Mouse (Mus musculus) T-helper 17 cell (primary cell): ENCODE measurements around the gene Chd4.

Experiments
- in situ Hi-C, 2 experiments: fragments of 300-600 bp; cut with MboI, MseI; formaldehyde crosslinking; loops; 1 replicate in 1 of 2; 2 replicates in 1 of 2; pipeline ENCODE4 v1.15.1; 2025; ENCODE audit warnings: high pct_unique_total_duplicates in 2 of 2

The Chd4 gene

DNA sequence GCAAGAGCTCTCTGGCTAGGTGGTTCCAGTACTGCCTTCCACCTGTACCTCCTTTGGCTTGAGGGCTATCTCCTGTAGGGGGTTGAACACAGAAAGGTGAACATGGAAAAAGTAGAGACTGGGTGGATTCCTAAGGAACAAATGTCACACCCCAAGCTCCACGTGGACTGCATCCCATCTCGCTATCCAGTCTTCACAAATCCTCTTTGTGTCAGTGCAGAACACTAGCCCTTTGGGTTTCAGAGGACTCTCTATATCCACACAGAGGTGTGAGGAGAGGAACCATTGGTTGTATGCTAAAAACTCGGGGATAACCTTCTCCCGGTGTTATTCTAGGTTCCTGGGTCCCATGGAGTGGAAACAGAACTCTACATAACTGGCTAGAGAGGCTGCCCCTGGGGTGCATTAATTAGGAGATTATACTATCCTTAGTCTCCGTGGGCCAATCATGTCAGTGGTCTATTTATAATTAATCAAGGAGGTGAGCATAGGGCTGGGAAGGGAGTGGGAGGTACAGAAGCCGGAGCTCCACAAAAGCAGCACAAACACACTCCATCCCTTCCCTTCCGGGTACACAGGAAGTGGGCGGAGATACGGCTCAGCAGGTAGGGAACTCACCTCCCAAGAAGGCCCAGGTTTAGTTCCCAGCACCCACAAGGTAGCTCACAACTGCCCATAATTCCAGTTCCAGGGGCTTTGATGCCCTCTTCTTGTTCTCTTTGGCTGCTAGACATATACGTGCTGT lies 5.3 kb upstream of the Chd4 start:
- in situ Hi-C loops = no loop called here

DNA sequence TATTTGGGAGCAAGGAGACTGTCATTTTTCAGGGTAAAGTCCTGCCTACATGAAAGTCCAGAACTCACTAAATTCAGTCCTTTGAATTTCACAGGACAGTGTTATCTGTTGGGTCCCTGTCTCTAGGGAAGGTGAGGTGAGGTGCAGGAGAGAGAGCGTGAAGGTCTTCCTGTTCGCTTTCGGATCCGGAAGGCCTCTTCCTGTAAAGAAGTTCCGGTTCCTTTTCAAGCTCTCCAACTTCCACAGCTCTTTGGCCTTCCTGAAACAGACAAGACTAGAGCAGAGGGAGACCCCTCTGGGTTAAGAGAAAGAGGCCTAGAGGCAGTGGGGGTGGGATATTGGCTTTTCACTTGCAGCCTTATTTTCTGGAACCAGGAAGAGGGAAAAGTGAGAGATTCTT lies 3.4 kb upstream of the Chd4 start:
- in situ Hi-C loops = no loop called here

DNA sequence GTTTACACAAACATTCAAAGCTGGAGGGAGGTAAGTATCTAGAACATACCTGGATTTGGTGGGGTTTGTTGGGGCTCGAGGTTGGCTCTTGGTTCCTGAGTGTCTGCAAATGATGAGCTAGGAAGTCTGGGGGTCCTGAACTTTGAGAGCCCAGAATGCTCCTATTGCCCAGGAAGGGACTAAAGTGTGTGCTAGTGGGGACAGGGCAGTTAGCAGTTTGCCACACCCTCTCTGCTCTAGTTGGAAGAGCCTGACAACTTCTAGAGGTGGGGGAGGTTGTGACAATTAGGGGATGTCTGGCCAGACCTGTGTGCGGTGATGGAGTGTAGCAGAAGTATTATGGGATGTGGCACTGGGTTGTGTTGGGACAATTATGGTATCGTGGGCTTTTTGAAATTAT lies 938 bp upstream of the Chd4 start:
- in situ Hi-C loops = loop anchor here in 1 of 2 experiments (5.0 kb wide), 1 partner anchor 37 kb away; the partner anchor contains the start of gene Nop2

DNA sequence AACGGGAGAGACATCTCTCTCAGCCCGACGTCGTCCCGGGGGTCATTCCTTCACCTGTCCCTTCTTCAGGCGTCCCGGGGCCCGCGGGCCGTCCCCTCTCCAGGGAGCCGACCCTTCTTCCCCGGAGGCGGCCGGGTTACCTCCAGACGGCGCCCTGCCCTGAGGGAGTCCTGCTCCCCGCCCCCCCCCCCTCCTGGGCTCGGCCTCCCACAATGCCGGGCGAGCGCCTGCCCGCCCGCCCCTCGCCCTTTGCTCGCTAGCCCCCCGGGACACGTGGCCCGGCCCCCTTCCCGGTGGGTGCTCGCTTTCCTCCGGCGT lies 457 bp downstream of the Chd4 start:
- in situ Hi-C loops = loop anchor here in 1 of 2 experiments (5.0 kb wide), 1 partner anchor 36 kb away; the partner anchor contains the start of gene Nop2

DNA sequence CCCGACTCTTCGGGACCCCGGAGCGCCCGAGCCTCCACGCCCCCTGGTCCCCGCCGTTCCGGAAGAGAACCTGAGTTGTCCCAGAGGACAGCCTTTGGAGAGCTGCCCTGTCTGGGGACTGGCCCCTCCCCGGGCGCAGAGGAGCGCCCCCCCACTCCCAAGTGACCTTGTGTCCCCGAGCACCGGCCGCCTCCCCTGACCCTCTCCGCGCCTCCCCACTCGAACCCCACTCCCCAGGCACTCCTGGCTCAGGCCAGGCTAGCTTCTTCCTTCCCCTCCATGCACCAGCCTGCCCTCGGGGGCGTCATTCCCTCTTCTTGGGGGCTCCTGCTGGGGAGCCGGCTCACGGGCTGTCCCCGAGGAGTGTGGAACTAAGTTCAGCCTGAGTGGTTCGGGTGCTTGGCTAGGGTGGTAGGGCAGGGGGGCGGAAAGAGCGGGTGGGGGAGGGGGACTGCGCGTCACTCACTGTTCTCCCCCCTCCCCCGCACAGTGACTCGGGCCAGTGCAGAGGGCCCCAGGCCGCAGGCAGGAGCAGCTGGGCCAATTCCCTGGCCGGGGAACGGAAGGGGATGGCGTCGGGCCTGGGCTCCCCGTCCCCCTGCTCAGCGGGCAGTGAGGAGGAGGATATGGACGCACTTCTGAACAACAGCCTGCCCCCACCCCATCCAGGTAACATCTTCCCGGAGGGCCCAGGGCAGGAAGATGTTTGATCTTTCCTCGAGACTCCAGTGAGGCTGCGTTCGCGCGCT lies 990 bp downstream of the Chd4 start:
- in situ Hi-C loops = loop anchor here in 1 of 2 experiments (5.0 kb wide), 1 partner anchor 36 kb away; the partner anchor contains the start of gene Nop2

DNA sequence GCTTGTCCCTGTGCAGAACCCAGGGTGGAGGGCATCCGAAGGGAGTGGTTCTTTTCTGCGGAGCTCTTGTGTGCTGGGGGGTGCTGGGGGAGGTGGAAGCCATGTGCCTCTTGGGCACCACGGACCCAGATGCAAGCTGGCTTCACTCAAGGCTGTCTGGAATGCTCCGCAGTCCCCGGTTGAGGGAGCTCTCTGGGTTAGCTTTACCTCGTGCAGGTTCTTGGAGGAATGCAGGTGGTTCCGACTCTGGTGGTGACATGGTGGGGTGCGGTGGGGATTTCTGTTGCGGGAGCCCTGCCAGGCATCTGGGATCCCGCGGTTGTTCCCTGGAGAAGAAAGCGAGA lies 1.5 kb downstream of the Chd4 start:
- in situ Hi-C loops = loop anchor here in 1 of 2 experiments (5.0 kb wide), 1 partner anchor 35 kb away; the partner anchor contains the start of gene Nop2

DNA sequence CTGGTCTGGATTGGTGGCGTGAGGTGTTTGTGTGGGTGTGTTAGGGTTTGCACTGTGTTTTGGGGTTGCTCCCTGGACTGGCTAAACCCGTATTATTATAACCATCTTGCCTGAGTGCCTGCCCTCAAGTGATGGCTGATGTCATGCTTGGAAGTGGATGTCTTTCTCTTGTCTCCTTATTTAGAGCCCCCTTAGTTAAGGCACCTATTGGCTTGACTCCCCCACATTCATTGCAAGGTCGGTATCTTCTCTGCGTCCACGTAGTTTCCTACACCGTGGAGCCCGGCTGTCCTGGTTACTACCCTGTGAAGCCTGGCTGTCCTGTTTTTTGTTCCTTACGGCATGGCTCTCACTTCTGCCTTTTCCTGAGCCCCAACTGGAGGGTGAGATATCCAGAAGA lies 2.2 kb downstream of the Chd4 start:
- in situ Hi-C loops = loop anchor here in 1 of 2 experiments (5.0 kb wide), 1 partner anchor 34 kb away; the partner anchor contains the start of gene Nop2

DNA sequence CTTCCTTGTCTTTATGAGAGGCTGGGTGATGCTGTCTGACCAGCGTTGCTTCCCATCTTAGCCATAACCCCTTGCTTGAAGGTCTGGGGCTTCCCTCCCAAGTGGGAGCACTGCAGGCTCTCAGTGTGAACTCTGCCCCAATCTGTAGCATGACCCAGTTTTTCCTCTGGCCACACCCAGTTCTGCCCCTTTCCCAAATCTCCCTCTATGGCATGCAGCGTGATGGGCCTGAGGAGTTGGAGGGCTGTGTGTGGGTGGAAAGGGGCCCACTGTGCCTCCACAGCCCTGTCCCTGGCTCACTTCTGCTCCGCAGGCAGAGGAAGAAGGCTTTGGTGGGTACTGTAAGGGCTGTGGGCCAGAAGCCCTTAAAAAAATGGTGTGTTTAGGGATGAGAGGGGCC lies 2.7 kb downstream of the Chd4 start:
- in situ Hi-C loops = loop anchor here in 1 of 2 experiments (5.0 kb wide), 1 partner anchor 34 kb away; the partner anchor contains the start of gene Nop2

DNA sequence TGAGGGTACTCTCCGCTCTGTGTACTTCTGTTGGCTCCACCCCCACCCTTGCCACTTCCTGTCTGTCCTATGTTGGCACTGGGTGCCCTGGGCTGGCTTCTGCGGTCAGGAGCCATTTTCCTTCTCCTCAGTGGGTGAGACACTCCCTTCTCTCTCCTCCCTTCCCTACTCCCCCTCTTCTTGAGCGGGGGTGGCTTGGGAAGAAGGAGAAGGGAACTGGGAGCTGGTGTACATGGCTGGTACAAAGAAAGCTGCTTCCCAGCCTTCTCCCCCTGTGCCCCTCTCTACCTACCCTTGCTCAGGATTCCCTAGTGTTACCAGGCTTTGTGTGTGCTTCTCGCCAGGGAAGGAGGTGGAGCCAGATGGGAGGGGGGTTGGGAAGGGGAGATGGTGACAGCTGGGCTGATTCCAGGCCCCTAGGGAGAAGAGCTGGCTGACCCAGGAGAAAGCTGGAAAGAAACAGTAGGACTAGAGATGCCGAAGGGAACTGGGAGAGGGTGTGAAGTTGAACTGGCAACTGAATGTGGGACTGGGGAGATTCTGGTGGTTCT lies 3.7 kb downstream of the Chd4 start:
- in situ Hi-C loops = loop anchor here in 1 of 2 experiments (5.0 kb wide), 1 partner anchor 33 kb away; the partner anchor contains the start of gene Nop2

DNA sequence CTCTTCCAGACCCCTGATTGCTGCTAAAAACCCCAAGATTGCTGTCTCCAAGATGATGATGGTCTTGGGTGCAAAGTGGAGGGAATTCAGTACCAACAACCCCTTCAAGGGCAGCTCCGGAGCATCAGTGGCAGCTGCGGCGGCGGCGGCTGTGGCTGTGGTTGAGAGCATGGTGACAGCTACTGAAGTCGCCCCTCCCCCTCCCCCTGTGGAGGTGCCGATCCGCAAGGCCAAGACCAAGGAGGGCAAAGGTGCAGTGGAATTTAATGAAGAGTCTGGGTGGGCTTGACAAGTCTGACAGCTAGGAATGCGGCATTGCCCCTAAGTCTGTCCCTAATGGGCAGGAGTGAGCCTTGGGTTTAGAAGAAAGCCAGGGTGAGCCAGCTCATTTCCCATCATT lies 5.7 kb downstream of the Chd4 start:
- in situ Hi-C loops = no loop called here

DNA sequence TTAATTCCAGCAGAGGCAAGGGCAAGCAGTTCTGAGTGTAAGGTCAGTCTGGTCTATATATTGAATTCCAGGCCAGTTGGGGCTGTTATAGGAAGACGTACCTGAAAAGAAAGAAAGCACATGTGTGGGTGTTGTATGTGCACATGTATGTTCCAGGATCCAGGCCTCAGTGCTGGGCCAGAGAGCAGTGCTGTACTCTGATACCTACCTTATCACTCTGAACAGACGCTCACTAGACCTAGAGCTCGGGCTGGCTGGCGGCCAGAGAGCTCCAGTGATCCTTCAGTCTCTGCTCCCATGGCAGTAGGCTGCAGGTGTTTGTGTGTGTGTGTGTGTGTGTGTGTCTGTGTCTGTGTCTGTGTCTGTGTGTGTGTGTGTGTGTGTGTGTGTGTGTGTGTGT lies 8.4 kb downstream of the Chd4 start:
- in situ Hi-C loops = no loop called here

DNA sequence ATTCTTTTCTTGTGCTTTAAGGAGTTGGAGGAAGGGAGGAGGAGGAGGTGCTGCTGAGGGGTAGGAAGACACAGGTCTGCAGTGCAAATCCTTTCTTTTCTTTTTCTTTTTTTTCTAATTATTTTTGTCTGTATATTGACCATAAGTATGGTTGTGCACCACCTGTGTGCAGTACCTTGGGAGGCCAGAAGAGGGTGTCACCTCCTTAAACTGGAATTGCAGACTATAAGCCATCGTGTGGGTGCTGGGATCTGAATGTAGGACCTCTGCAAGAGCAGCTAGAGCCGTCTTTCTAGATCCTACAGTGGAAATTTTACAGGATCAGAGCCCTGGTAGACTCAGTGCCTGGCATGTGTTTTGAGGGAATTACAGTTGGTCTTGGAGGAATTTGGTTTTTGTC lies 11.9 kb downstream of the Chd4 start:
- in situ Hi-C loops = no loop called here

DNA sequence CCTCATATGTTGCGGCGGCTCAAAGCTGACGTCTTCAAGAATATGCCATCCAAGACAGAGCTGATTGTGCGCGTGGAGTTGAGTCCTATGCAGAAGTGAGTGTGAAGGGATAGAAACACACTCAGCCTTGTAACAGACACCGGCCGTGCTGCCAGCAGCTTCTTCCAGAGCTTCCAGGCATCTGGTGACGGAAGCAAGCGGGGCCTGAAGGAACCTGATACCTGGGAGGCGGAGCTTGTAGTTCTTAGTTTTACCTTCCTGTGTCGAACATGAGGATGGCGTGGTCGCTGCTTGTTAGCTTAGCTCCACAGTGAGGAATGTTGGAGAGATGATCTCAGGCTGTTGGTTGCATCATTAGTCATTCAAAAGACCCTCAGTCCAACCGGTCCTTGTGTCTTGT lies 13.6 kb downstream of the Chd4 start:
- in situ Hi-C loops = no loop called here

DNA sequence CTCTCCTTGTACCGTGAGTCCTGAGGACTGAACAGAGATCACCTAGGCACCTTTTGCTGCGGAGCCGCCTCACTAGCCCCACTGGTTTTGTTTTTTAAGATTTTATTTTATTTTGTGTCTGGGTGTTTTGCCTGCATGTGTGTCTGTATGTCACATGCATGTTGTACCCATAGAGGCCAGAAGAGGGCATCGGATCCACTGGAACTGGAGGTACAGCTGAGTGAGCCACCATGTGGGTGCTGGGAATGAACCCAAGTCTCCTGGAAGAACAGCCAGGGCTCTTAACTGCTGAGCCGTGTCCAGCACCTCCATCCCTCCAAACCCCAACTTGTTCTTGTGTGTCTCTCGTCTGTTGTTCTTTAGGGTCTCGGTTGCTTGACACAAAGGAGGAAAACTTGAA lies 15.1 kb downstream of the Chd4 start:
- in situ Hi-C loops = loop anchor here in 1 of 2 experiments (10.0 kb wide), 1 partner anchor 64 kb away; no protein-coding TSS in a partner anchor

DNA sequence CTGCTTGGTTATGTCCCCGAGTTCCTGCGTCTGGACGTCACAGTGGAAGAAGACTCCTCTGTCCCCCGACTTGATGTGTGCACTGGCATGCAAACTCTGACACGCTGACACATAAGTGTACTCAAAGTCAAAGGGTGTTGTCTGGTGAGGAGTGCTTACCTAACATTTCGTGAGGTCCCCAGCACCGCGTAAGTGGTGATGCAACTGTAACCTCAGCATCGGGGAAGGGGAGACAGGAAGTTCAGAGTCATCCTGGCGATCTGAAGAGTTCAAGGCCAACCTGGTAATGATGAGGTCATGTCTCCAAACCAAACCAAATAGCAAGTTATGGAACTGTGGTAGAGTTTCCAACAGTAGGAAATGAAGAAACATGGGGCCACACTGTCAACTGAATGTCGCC lies 16.8 kb downstream of the Chd4 start:
- in situ Hi-C loops = loop anchor here in 1 of 2 experiments (10.0 kb wide), 1 partner anchor 62 kb away; no protein-coding TSS in a partner anchor

DNA sequence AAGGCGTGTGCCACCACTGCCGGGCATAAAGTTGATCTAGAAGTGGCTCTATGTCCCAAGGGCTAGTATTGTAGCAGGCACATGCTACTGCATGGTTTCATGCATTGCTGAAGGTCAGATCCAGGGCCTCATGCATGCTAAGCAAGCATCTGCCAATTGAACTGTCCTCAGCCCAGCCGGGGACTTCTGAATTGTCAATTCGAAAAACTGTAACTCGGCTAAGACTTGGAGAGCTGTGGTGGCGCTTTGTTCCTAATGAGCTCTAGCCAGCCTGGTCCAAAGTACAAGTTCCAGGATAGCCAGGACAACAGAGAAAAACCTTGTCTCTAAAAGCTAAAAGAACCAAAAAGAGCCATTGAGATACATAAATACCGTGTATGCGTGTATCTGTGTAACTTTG lies 23.6 kb downstream of the Chd4 start:
- in situ Hi-C loops = loop anchor here in 1 of 2 experiments (10.0 kb wide), 1 partner anchor 55 kb away; no protein-coding TSS in a partner anchor

DNA sequence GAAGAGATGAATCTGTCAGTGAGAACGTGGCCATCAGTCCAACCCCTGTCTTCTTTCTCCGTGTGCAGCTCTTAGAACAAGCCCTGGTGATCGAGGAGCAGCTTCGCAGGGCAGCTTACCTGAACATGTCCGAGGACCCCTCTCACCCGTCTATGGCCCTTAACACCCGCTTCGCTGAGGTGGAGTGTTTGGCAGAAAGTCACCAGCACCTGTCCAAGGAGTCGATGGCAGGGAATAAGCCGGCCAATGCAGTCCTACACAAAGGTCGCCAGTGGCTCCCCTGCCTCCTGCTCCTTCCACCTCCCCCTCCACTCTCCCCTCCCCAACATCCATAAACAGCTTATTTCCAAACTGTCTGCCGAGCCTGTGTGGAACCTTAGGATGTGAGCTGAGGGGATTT lies 32.9 kb downstream of the Chd4 start:
- in situ Hi-C loops = no loop called here

DNA sequence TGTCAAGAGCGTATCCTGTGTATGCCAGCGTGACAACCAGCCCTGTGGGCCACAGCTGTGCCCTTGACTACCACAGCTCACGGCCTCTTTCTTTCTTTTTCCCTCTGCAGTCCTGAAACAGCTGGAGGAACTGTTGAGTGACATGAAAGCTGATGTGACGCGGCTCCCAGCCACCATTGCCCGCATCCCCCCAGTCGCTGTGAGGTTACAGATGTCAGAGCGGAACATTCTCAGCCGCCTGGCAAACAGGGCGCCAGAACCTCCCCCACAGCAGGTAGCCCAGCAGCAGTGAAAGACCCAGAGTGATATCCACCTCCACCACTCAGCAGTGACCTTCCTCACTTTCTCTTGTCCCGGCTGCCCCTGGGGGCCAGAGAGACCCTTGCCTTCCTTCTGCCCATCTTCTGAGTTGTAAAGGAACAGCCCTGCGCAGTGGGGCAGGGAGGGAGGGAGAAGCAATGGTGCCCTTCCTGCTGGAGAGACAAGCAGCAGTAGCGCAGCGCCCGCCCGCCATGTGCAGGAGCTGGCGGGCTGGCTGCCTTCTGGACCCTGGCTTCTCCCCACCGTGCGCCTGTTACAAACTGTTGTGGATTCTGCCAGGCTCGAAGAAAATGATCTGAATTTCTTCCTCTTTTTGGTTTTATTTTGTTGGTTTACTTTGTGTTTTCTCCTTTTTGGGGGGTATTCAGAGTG lies 34.1 kb downstream of the Chd4 start:
- in situ Hi-C loops = loop anchor here in 1 of 2 experiments (5.0 kb wide), 1 partner anchor 33 kb away; the partner anchor contains the start of gene Chd4

DNA sequence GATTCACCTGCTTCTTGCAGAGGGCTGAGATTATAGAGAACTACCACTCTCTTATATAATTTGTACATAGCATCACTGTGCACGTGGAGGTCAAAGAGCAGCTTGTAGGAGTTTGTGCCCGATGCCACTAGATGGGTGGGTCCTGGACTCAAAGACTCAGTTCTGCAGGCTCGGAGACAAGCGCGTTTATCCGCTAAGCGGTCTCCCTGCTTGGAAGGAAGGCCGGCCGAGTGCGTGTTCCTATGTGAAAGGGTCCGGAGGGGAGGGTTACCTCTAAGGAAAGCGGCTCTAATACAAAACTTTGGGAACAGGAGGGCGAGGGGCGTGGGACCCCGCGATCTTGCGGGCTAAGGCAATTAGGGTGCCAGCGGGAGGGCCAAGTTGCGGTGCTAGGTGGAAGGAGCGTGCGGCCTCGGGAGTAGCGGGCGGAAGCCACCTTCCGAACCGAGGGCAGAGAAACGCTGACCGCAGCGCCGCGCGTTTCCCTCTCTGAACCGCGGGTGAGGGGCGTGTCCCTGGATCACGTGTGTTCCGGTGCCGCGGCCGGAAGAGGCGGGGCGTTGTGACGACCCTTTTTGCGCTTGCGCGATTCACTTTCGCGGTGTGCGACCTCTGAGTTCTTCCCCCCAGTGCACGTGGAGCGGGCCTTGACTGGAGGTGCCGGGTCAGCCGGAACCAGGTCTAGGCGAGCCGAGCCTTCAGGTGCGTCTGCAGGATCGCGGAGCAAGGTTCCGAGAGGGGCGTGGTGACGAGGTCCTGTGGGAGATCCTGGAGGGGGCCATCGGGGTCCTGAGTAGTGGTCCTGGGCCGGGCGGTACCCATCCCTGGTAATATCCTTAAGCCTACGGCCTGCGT lies 35.7 kb downstream of the Chd4 start, which contains the start of gene Nop2:
Gene Nop2 (plus strand): TSS at position 608 of the 855 bp plus-strand sequence.
- in situ Hi-C loops = loop anchor here in 1 of 2 experiments (5.0 kb wide), 1 partner anchor 34 kb away; the partner anchor contains the start of gene Chd4

DNA sequence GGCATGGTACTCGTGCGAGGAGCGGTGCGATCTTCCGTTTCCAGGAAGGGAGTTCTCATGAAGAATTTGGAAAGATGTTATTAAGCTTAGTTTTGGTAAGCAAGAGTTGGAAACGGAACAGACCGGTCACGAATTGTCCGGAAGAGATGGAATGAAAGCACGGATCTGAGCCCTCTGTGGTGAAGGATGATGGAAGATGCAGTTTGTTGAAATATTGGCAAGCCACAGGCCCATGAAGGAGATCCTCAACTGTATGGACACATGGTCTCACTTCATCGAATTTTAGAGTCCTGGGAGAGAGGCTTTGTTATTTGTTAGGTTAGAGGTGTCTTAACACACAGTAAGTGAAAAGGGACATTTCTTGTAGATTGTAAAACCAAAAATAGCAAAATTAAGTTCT lies 36.7 kb downstream of the Chd4 start:
- in situ Hi-C loops = loop anchor here in 1 of 2 experiments (5.0 kb wide), 1 partner anchor 35 kb away; the partner anchor contains the start of gene Chd4
